Mouse (Mus musculus): Measurements from ENCODE around the gene Phtf2.

- TF ChIP-seq POLR2A (IDR thresholded peaks at IDR 0.05; ENCODE audit: borderline replicate concordance, insufficient read depth, low read length) (no peak), CTCF (IDR thresholded peaks at IDR 0.05; ENCODE audit: borderline replicate concordance, insufficient read depth, low read depth, low read length) (no peak)
Measured at GRCm38 (mm10) chr5:20847010-20847409, 34.9 kb downstream of the Phtf2 start.

All from cerebellum, adult 2 months (tissue).